ENCODE assay signal across 9 mouse cellular contexts in the genomic region with DNA sequence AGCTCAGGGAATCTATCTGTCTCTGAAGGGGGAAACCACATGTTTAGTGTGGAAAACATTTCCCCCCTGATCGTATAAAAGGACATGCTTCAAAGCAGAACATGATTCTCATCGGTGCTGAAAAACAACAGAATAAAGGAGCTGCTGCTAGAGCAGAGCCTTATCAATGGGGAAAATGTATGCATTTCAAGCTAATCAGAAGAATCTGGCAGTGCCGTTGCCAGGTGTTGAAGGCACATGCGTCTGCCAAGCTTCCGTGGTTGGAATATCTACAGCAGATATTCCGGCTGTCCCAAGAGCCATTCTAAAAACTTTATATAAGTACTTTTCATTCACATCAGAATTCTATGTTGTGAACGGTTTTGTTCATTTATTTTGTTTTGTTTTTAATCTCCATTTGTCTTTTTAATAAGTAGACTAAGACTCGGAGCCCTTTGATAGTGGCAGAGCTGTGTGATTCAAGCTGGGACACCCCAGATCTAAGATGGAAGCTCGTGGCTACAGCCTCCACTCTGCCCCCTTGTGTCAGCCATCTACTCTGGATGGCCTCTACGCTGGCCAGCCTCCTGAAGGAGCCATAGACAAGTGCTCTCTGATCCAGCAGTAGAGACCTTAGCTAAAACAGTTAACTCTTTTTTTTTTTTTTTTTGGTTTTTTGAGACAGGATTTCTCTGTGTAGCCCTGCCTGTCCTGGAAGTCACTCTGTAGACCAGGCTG.
A peak's percentile ranks its signal among the peaks of the same experiment; 100 is the strongest.
DNase-seq lines count a peak whose midpoint lies in the region; TF ChIP-seq lines count a peak whose summit lies in the region.
"Had no signal": no experiment of that assay in that cellular context is flagged by ENCODE, and none has a peak within 500 bp of the region (broad histone marks: within the 10 kb centered on the region; RNA-seq: fewer than 3 reads in every experiment).

No protein-coding gene starts in this region.

- H3K4me3 ChIP-seq in thymus, adult 2 months (ENCODE audit: control insufficient read depth, insufficient read depth, low read length): no peak overlapping the region
- H3K4me3 ChIP-seq: liver, embryonic 12.5 days had no signal

- WGBS in thymus, adult 2 months: 85% methylated on average over 10 of the region's 10 CpGs

- no peaks in the 10 kb centered on the region for H3K4me1 ChIP-seq in thymus, adult 2 months (replicated peaks; ENCODE audit: control insufficient read depth, insufficient read depth, low read length)
- H3K4me1 ChIP-seq: liver, embryonic 12.5 days had no signal

- H3K27ac ChIP-seq in thymus, adult 2 months (ENCODE audit: control insufficient read depth, insufficient read depth, low read length): no peak overlapping the region
- H3K27ac ChIP-seq: liver, embryonic 12.5 days had no signal

- H3K27me3 ChIP-seq in thymus, adult 2 months (ENCODE audit: control insufficient read depth, insufficient read depth, low read length): no peaks in the 10 kb centered on the region
- H3K27me3 ChIP-seq: liver, embryonic 12.5 days had no signal

- peak; percentile 22 to 58 for DNase-seq in adrenal gland, postnatal 36 days
- DNase-seq in adrenal gland, postnatal 4 days (ENCODE audit: low spot score in 2 of 2): no peak
- DNase-seq in thymus, adult 2 months: peak; percentile 24
- no peak for DNase-seq in thymus, postnatal 0 days (ENCODE audit: low spot score)
- peak; percentile 32 for DNase-seq in lung, postnatal 10 days
- DNase-seq in cerebellum, postnatal 4 days (ENCODE audit: low spot score in 2 of 2): no peak
- DNase-seq in testis, postnatal 14 days (ENCODE audit: low spot score): no peak
- no peak for DNase-seq in urinary bladder, postnatal 36 days (ENCODE audit: low spot score in 2 of 2)

- no peaks in the 10 kb centered on the region for H3K36me3 ChIP-seq in thymus, adult 2 months (ENCODE audit: control insufficient read depth, insufficient read depth, low read length)
- H3K36me3 ChIP-seq: liver, embryonic 12.5 days had no signal

- no peak for TF ChIP-seq POLR2A in thymus, adult 2 months (IDR thresholded peaks at IDR 0.05; ENCODE audit: control insufficient read depth, extremely low read depth, insufficient read depth, low read length, poor library complexity)

- no peak for TF ChIP-seq CTCF in thymus, adult 2 months (IDR thresholded peaks at IDR 0.05; ENCODE audit: borderline replicate concordance, control insufficient read depth, extremely low read depth, insufficient read depth, low read length, poor library complexity)

Comparison
In these comparisons a context has a peak if more than half of its experiments do, and no peak if none do; other contexts are left out.
1. DNase-seq: peak in adrenal gland, postnatal 36 days (2 of 2), thymus, adult 2 months (single experiment) and lung, postnatal 10 days (single experiment); none in adrenal gland, postnatal 4 days (0 of 2), thymus, postnatal 0 days (single experiment), cerebellum, postnatal 4 days (0 of 2), testis, postnatal 14 days (single experiment) and urinary bladder, postnatal 36 days (0 of 2).